Mouse (Mus musculus): ENCODE measurements at regions not wholly inside any gene's neighbourhood (a gene's known extent, or its start where the extent isn't known, plus 50 kb on each side); places are given as distances from the start of the nearest gene placed in this dataset.

DNA sequence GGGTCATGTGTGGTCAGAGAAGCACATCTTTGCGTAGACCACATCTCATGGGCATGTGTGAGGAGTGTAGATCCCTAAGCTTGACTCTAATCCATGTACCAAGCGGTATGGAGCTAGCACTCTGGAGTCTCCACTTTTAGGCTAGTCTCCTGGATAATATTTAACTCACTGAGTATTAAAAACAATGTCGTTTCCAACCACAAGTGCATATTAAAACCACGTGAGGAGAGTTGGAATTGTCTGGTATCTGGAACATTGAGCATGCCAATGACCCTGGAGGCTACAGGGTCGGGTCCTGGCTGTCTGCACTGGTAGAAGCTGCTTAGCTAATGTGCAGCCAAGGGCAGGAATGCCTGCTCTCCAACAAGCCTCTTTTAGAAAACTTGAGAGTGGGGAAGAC lies 391.2 kb downstream of the Mllt3 start:
- no peak overlapping the region for H3K27ac ChIP-seq (replicated peaks)
- no peaks in the 10 kb centered on the region for H3K36me3 ChIP-seq
- no peak overlapping the region for H3K4me3 ChIP-seq
- H3K4me2 ChIP-seq: no peak overlapping the region
- H3K9me3 ChIP-seq: peaks cover 6% of the 10 kb centered on the region; the same call in 1 of the 2 replicates
- no peaks in the 10 kb centered on the region for H3K4me1 ChIP-seq
- ATAC-seq (ENCODE audit: extremely low read depth, insufficient number of reproducible peaks, low FRiP score, low TSS enrichment): no peak
- 79% methylated on average over 5 of the region's 5 CpGs for WGBS
- H3K27me3 ChIP-seq (replicated peaks): no peaks in the 10 kb centered on the region
- no peak overlapping the region for H3K9ac ChIP-seq

- no peak for ATAC-seq (ENCODE audit: extremely low read depth, insufficient number of reproducible peaks, low FRiP score, low TSS enrichment)
- H3K36me3 ChIP-seq: no peaks in the 10 kb centered on the region
- H3K4me1 ChIP-seq: no peaks in the 10 kb centered on the region
- no peak overlapping the region for H3K9ac ChIP-seq
- no peaks in the 10 kb centered on the region for H3K27me3 ChIP-seq (replicated peaks)
- H3K27ac ChIP-seq (replicated peaks): no peak overlapping the region
- 64% methylated on average over 3 of the region's 3 CpGs for WGBS
- H3K9me3 ChIP-seq: peaks cover 6% of the 10 kb centered on the region; the same call in 1 of the 2 replicates
- H3K4me3 ChIP-seq: no peak overlapping the region
- no peak overlapping the region for H3K4me2 ChIP-seq
Observed at GRCm38 (mm10) chr4:87641551-87641950, 391.6 kb downstream of the Mllt3 start.

- Histone ChIP-seq H3K27ac (replicated peaks) (no peak overlapping the region), H3K4me3 (no peak overlapping the region), H3K4me2 (no peak overlapping the region), H3K36me3 (no peaks in the 10 kb centered on the region), H3K9ac (no peak overlapping the region), H3K9me3 (no peaks in the 10 kb centered on the region), H3K27me3 (replicated peaks) (no peaks in the 10 kb centered on the region), H3K4me1 (no peaks in the 10 kb centered on the region)
- ATAC-seq (ENCODE audit: extremely low read depth, insufficient number of reproducible peaks, low FRiP score, low TSS enrichment): no peak
- WGBS: 32% methylated on average over 1 of the region's 1 CpGs
Observed at GRCm38 (mm10) chr4:87638380-87638646, 394.9 kb downstream of the Mllt3 start.

DNA sequence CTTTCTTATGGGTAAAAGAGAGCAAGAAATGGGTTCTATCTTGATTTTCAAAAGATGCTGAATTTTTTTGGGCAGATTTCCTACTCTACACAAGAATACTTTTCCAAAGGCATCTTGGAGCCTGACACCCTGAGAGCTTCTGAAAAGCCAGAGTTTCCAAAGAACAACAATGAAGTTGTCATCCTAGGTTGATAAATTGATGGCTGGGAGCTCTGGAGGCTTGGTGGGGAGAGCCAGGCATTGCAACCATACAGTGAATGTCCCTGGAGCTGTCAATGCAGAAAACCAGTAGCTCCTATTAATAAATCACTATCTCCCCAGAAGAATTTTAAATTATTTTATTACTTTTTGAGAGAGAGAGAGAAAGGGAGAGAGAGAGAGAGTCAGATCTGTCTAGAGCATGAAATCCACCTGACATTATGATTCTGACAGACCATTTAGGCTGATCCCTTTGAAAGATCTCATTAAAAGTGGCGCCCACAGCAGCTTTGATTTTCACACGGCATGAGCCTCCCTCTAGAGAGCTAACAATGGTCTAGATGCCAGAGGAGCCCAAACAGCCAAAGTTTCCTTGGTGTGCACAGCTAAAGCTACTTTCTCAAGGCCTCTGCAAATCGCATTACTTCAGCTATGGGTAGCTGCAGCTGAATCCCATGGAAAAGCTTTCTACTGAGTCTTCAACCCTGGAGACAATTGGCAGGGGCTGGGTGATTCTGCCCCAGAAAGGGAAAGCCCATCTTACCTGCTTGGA lies 395.4 kb downstream of the Mllt3 start:
- no peak for ATAC-seq (ENCODE audit: extremely low read depth, insufficient number of reproducible peaks, low FRiP score, low TSS enrichment)
- 62% methylated on average over 3 of the region's 3 CpGs for WGBS
- no peaks in the 10 kb centered on the region for H3K36me3 ChIP-seq

DNA sequence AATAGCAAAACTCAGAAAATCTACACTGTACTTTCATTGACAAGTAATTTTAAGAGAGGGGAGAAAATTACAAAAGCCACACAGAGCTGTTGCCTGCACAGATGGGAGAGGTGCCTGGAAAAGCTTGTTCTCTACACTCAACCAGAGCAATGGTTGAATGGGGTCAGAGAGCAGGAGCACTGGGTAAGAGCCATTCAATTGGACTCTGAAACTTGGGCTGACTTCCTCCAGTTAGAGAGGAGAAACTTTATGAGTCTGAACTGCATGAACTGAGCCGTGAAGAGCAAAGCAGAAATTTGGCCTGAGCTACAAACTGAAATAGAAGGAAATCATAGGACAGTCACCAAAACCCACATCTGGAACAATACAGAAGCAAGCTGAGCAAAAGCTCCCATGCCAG lies 380.8 kb upstream of the Slc24a2 start:
- Histone ChIP-seq H3K4me3 (no peak overlapping the region), H3K4me1 (no peaks in the 10 kb centered on the region), H3K27me3 (replicated peaks) (no peaks in the 10 kb centered on the region), H3K36me3 (no peaks in the 10 kb centered on the region), H3K27ac (replicated peaks) (no peak overlapping the region), H3K9me3 (no peaks in the 10 kb centered on the region), H3K4me2 (no peak overlapping the region), H3K9ac (no peak overlapping the region)
- 85% methylated on average over 1 of the region's 1 CpGs for WGBS
- ATAC-seq (ENCODE audit: extremely low read depth, insufficient number of reproducible peaks, low FRiP score, low TSS enrichment): no peak

More for the DNA sequence above, 395.4 kb downstream of the Mllt3 start:
- no peak overlapping the region for H3K4me3 ChIP-seq
- no peak overlapping the region for H3K9ac ChIP-seq
- H3K27me3 ChIP-seq (replicated peaks): no peaks in the 10 kb centered on the region
- no peaks in the 10 kb centered on the region for H3K4me1 ChIP-seq
- no peak overlapping the region for H3K27ac ChIP-seq (replicated peaks)
- H3K4me2 ChIP-seq: no peak overlapping the region
- no peaks in the 10 kb centered on the region for H3K9me3 ChIP-seq

DNA sequence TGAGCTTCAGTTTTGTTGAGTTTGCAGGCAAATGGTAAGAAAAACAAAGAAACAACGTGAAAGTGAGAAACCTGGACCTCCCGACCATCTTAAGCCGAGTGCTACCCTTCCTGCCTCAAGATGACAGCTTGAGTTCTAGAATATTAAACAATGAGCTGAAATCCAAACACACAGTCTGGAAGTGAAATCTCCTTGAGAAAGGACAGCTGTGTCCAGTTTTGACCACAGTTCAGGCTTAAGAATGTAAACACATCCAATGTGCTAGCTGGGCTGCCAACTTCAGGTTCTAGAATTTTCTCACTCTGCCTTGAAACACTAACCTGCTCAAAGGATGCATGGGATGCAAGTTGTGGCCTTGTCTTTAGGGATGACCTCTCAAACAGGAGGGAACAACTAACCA lies 363.4 kb upstream of the Slc24a2 start:
- no peak overlapping the region for H3K9ac ChIP-seq
- H3K9me3 ChIP-seq: no peaks in the 10 kb centered on the region
- WGBS: 59% methylated on average over 3 of the region's 3 CpGs
- no peak overlapping the region for H3K27ac ChIP-seq (replicated peaks)
- no peak overlapping the region for H3K4me2 ChIP-seq
- H3K4me1 ChIP-seq: peaks cover 4% of the 10 kb centered on the region; the same call in 1 of the 2 replicates
- H3K4me3 ChIP-seq: no peak overlapping the region
- H3K36me3 ChIP-seq: no peaks in the 10 kb centered on the region
- no peaks in the 10 kb centered on the region; the same call in 1 of the 2 replicates for H3K27me3 ChIP-seq (replicated peaks)
- no peak for ATAC-seq (ENCODE audit: extremely low read depth, insufficient number of reproducible peaks, low FRiP score, low TSS enrichment)

DNA sequence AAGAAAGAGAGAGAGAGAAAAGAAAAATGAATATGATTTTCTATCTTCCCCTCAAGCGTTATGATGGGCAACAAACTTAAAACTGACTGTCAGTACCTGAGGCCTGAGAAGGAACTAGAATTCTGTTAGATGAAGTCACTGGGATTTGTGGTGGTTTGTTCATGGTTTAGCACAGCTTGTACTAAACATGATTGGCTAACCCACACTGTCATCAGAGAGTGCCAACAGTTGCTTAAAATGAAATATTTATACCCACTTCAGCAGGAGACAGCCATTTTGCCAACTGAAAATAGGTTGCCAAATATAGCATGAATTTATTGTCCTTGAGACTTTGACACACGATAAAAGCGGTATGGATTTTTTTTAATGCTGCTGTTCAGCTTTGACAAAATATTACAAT lies 360.5 kb upstream of the Slc24a2 start:
- no peak for ATAC-seq (ENCODE audit: extremely low read depth, insufficient number of reproducible peaks, low FRiP score, low TSS enrichment)
- WGBS: 78% methylated on average over 3 of the region's 3 CpGs
- no peak overlapping the region for H3K4me2 ChIP-seq

DNA sequence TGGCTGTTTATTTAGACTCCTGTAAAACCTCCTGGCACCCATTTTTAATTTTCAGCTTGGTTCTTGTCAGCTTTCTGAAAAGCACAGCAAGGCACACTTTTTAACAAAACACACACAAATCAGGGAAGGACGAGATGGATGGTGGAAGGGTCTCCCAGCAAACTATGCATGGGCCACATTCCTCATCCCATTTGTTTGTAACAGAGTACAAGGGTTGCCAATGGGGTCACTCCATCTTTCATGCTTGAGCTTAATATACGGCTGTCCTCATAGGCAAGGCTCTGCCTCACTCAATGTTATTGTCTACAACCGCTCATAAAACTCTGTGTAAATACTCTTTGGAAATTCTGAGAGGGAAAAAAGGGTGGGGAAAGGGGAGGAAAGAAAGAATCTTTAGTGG lies 347.9 kb upstream of the Slc24a2 start:
- Histone ChIP-seq H3K4me3 (no peak overlapping the region), H3K9me3 (no peaks in the 10 kb centered on the region), H3K9ac (no peak overlapping the region), H3K27me3 (replicated peaks) (no peaks in the 10 kb centered on the region), H3K27ac (replicated peaks) (no peak overlapping the region), H3K36me3 (no peaks in the 10 kb centered on the region), H3K4me1 (no peaks in the 10 kb centered on the region), H3K4me2 (no peak overlapping the region)
- 73% methylated on average over 3 of the region's 3 CpGs for WGBS
- no peak for ATAC-seq (ENCODE audit: extremely low read depth, insufficient number of reproducible peaks, low FRiP score, low TSS enrichment)

More for the DNA sequence above, 360.5 kb upstream of the Slc24a2 start:
- Histone ChIP-seq H3K9ac (no peak overlapping the region), H3K36me3 (no peaks in the 10 kb centered on the region), H3K27ac (replicated peaks) (no peak overlapping the region), H3K27me3 (replicated peaks) (no peaks in the 10 kb centered on the region; the same call in 1 of the 2 replicates), H3K9me3 (no peaks in the 10 kb centered on the region), H3K4me3 (no peak overlapping the region), H3K4me1 (peaks cover 4% of the 10 kb centered on the region; the same call in 1 of the 2 replicates)

DNA sequence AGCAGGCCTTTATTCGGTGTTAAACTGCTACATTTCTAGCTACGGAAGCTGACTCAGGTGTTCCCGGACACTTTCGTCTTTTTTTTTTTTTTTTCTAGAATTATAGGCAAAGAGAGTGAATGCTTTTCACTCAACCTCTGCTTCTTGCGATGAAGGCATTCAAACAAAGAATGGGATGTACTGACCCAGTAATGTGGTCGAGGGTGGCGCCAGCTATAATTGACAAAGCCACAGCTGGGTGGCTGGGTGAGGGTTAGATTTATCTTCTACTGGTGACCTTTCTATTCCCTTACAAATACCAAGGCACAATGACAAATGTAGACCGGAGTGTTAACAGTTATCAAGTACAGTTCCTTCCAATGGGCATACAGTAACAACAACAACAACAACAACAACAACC lies 340.7 kb upstream of the Slc24a2 start:
- no peak for ATAC-seq (ENCODE audit: extremely low read depth, insufficient number of reproducible peaks, low FRiP score, low TSS enrichment)
- no peak overlapping the region for H3K4me2 ChIP-seq
- no peaks in the 10 kb centered on the region for H3K36me3 ChIP-seq
- no peaks in the 10 kb centered on the region for H3K27me3 ChIP-seq (replicated peaks)
- H3K9ac ChIP-seq: no peak overlapping the region
- H3K27ac ChIP-seq (replicated peaks): no peak overlapping the region
- 79% methylated on average over 8 of the region's 8 CpGs for WGBS
- no peak overlapping the region for H3K4me3 ChIP-seq
- H3K9me3 ChIP-seq: no peaks in the 10 kb centered on the region
- peaks cover 5% of the 10 kb centered on the region for H3K4me1 ChIP-seq

GRCm38 (mm10) chr4:87570470-87570891 lies 340.2 kb upstream of the Slc24a2 start:
- Histone ChIP-seq H3K4me1 (peaks cover 5% of the 10 kb centered on the region), H3K27me3 (replicated peaks) (no peaks in the 10 kb centered on the region), H3K4me2 (no peak overlapping the region), H3K9me3 (no peaks in the 10 kb centered on the region), H3K36me3 (no peaks in the 10 kb centered on the region), H3K27ac (replicated peaks) (no peak overlapping the region), H3K4me3 (no peak overlapping the region), H3K9ac (no peak overlapping the region)
- 70% methylated on average over 13 of the region's 13 CpGs for WGBS
- ATAC-seq (ENCODE audit: extremely low read depth, insufficient number of reproducible peaks, low FRiP score, low TSS enrichment): no peak

DNA sequence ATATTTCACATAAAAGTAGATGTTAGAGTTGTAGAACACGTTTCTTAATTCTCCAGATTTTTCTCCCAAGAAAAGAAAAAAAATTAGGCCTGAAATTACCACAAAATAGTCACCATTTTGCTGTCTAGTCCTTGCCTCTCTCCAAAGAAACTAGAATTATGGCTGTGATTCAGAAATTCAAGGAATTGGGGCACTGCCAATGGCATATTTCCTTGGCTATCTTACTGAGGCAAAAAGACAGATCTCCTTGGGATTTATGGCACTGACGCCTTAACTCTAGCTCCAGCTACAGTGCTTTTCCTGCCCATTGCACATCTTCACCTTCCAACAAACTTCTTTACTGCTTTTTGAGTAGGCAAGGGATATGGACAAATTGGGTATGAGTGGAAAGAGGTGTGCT lies 336.3 kb upstream of the Slc24a2 start:
- no peak overlapping the region for H3K4me2 ChIP-seq
- no peak overlapping the region for H3K4me3 ChIP-seq
- no peaks in the 10 kb centered on the region for H3K27me3 ChIP-seq (replicated peaks)
- H3K9ac ChIP-seq: no peak overlapping the region
- 63% methylated on average over 2 of the region's 2 CpGs for WGBS
- H3K27ac ChIP-seq (replicated peaks): no peak overlapping the region
- no peak for ATAC-seq (ENCODE audit: extremely low read depth, insufficient number of reproducible peaks, low FRiP score, low TSS enrichment)
- H3K36me3 ChIP-seq: no peaks in the 10 kb centered on the region
- peaks cover 5% of the 10 kb centered on the region for H3K4me1 ChIP-seq
- H3K9me3 ChIP-seq: no peaks in the 10 kb centered on the region

DNA sequence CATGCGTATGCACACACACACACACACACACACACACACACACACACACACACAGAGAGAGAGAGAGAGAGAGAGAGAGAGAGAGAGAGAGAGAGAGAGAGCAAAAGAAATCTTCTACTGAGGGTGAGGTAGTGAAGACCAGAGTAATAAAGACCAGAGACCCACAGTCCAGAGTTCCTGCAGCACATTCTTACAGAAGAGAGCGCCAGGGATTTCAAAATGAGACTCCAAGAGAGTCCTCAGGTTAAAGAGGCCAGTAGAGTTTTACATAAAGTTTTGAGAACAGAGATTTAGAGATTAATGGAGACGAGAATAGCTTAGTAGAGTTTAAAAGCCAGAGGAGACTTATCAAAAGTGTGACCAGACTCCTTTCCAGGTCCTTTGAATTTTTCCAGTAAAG lies 324.6 kb upstream of the Slc24a2 start:
- Histone ChIP-seq H3K9me3 (0 out of 2 replicates have a peak, but pooled peaks cover 4% of the 10 kb centered on the region), H3K27ac (replicated peaks) (no peak overlapping the region), H3K9ac (no peak overlapping the region), H3K27me3 (replicated peaks) (no peaks in the 10 kb centered on the region), H3K4me2 (no peak overlapping the region), H3K36me3 (no peaks in the 10 kb centered on the region), H3K4me3 (no peak overlapping the region), H3K4me1 (no peaks in the 10 kb centered on the region)
- WGBS: 57% methylated on average over 3 of the region's 3 CpGs
- ATAC-seq (ENCODE audit: extremely low read depth, insufficient number of reproducible peaks, low FRiP score, low TSS enrichment): no peak

Data from heart, embryonic 13.5 days (tissue).